Mouse (Mus musculus) layer of hippocampus, postnatal 14 days (tissue): ENCODE data around the gene Cops7a. TPM values are rescaled to one million over a fixed set of nuclear protein-coding genes. Genes with fewer than 3 reads are reported as not detected.

Experiments
- DNase-seq, 2 experiments: peaks; one replicate each; pipeline ENCODE4 v3.0.0; 2021 to 2022; ENCODE audit warnings: low spot score in 2 of 2, mixed read lengths in 1 of 2
- long read RNA-seq, 2 experiments: library from polyadenylated mRNA; stranded (forward); transcript quantifications; one replicate each; pipeline ENCODE4 v2.0.0; 2021
- total RNA-seq, 2 experiments: library from RNA; stranded (reverse); gene quantifications; 2 replicates each; pipeline ENCODE4 v1.2.3; 2021

The Cops7a gene
- total RNA-seq = 100 to 1,000 TPM; 125 to 128 TPM
- long read RNA-seq, experiment 1, transcript Cops7a-201 (8 exons, 1,817 nt) = major isoform, 6 of 163 reads
- long read RNA-seq, experiment 1, transcript Cops7a-202 (8 exons, 1,328 nt) = minor isoform, 5 of 163 reads
- long read RNA-seq, experiment 1, partial matches to known transcripts = 9 of 163 reads
- long read RNA-seq, experiment 1, other reads (novel, unspliced or antisense) = 142 of 163 reads
- long read RNA-seq, experiment 2, transcript Cops7a-202 (8 exons, 1,328 nt) = major isoform, 10 of 225 reads
- long read RNA-seq, experiment 2, transcript Cops7a-201 (8 exons, 1,817 nt) = minor isoform, 5 of 225 reads
- long read RNA-seq, experiment 2, partial matches to known transcripts = 22 of 225 reads
- long read RNA-seq, experiment 2, other reads (novel, unspliced or antisense) = 188 of 225 reads

DNA sequence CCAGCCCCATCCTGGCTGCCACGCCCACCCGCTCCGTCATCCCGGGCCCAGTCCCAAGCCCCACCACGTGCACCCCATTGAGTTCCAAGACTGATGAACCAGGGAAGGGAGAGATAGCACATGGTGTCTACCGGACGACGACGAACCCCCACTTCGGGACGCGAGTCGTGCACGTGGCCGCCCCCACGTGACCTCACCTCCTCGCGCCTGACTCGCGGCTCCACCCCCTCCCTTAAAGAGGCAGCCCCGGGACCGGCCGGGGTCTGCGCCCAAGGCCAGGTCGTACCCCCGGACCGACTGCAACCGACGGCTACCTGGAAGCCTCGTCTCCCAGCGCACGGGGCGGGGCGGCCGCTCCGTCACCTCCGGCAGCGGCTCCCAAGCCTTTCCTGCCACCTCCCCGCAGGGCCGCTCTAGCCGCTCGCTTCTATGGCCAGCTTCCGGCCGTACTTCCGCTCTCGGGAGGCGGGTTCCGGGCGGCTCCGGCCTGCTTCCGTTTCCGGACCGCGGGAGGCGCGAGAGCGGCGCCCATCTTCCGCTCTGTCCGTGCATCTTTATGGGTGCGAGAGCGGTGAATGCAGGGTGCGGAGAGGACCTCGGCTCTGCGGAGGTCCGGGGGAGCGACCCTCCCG, at the start of gene Cops7a:
TSS of gene Cops7a (minus strand) at position 451 of the 632 bp plus-strand sequence.
- DNase-seq = peak; percentile 95 to 97

DNA sequence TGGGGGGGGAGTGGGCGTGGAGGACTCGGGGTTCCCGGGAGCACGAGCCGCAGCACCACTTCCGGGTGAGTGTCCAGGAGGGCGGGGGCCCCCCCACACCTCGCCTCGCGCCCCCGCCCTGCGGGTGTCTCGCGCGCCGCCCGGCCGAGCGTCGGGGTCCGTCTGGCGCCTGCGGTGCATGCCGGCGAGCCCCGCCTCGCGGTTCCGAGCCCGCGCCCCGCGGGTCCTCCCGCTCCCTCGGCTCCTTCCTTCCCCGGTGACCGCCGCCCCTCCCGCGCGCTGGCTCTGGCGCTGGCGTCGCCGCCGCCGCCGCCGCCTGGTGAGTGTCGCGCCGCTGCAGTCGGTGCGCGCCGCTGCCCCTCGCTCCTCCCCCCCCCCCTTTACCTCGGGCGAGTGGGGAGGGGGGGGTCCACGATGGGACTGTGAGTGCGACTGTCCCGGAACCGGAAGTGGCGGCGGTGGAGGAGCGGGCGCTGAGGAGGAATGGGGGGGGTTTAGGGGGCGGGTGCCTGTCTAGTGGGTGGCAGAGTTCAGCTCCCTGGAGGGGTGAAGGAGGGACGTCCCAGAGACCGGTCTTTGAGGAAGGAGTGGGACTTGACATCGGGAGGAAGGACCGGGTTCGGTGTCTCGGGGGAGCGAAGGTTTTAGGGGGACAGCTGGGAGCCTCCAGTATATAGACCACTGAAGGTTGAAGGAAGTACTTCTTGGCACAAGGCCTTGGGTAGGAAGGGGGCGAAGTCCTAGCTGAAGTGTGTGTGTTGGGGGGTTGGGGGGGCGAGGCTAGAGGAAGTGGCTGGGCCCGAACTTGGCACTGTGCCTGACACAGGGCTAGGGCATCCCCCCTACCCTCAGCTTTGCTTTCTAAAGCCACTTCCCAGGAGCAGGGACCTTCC, 44.1 kb upstream of the Cops7a start:
- peak; percentile 67 to 80 for DNase-seq

DNA sequence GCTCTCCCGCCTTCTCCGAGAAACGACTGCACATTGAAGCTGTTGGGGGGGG, 43.6 kb upstream of the Cops7a start, which contains the start of gene Zfp384:
TSS of gene Zfp384 (plus strand) at position 17 of the 52 bp plus-strand sequence.
- no peak for DNase-seq

DNA sequence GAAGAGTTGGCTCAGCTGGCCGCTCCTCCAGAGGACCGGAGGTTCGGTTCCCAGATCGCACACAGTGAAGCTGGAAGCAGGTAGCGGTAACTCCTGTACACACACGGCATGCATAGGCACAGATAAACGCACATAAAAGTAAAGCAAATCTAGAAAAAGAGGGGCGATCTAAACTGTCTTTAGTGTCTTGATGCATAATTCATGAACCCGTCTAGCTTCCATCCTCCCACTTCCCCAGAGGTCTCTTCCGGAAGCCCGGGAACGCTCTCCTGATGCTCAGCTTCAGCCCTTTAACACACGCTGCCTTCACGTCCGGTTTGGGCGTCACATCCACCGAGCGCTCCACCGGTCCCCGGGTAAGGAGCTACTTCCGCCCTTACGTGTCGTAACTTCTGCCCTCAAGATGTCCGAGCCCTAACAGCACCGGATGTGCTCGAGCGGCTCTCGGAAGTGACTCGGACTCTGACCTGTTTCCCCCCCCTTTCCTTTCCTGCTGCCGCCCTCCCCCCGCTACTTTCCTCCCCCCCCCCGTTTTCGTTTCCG, 43.3 kb upstream of the Cops7a start:
- peak; percentile 96 to 100 for DNase-seq

DNA sequence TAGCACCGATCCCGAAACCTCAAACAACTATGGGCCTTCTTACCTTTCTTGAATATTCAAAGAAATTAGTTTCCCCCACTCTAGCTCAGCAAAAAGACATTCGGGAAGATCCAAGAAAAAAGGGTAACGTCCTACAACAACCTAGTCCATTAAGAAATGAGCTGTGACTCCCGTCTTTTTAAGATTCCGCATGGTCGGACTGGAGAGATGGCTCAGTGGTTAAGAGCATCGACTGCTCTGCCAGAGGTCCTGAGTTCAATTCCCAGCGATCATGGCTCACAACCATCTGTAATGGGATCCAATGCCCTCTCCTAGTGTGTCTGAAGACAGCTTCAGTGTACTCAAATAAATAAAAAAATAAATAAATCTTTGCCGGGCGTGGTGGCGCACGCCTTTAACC, 42.7 kb upstream of the Cops7a start:
- no peak for DNase-seq

DNA sequence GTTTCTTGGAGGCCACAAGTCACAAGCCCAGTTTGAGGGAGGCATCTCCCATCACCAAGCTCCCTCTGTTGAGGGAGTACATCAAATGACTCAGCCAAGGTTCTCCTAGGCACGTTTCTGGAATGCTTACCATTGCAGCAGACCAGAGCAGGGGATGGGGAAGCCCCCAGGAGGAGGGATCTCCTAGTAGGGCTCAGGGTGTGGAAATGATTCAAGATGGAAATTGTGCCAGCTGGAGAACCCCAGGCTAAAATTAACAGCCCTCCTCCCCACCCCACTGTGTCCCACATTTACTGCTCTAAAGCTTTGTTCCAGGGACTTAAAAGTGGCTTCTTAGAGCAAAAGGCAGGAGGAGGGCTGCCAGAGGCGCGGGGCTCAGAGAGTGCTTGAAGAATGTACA, 39.7 kb upstream of the Cops7a start:
- DNase-seq = no peak

DNA sequence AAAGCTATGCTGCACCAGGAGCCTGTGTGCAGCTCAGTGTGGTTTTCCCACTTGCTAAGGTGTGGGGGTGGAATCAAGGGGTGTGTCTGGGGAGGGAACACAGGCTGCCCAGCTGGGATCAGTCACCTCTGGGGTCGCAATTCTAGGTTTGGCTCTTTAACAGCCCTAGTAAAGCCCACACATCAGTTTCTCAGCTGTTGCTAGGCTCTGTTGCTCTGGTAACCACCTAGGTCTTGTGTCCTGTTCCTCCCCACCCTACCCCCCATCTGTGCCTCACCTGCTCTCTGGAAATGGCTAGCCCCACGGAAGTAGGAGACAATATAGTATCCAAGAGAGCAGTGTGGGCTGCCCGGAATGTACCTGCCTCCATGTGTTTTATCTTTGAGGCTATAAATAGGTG, 38.4 kb upstream of the Cops7a start:
- DNase-seq = no peak

DNA sequence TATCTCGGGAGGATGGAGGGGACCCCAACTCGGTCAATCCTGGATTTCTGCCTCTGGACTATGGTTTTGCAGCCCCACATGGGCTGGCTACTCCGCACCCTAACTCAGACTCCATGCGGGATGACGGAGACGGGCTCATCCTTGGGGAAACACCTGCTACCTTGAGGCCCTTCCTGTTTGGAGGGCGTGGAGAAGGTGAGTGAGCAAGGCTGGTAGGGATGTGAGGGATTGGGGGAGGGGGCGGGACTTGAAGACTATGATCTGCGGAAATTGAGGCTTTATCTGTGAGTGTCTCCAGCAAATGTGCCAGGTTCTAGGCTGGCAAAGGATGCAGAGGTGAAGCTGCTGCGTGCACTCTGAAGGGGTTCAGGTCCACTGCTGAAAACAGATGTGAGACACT, 34.2 kb upstream of the Cops7a start:
- no peak for DNase-seq

DNA sequence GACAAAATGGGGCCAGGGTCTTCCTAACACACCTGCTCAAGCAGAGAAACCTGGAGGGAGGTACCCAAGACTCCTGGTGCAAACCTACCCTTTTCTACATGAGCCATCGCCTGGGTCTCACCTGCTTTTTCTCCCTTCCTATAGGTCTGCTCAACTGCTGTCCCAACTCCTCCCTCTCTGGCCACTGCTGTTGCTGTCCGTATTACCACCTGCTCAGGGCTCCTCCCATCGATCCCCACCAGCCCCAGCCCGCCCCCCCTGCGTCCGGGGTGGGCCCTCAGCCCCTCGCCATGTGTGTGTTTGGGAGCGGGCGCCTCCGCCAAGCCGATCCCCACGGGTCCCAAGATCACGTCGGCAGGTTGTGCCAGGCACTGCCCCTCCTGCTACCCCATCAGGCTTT, 33.8 kb upstream of the Cops7a start:
- DNase-seq = no peak

DNA sequence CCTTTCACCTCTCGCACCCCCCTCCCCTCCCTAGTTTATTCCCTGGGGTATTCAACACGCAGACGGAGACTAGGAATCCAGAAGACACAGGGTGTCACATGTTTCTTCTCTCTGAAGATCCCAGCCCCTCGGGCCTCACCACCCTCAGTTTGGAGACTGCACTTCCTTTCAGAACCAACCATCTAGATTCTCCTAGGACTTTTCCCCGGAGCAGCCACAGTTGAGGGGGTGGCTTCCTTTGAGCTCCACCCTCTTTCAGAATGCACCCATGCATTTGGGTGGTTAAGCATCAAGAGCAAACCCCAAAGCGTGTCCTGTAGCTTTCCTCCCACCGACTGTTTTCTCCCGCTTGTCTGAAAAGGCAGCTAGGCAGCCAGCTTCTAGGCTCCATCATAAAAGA, 32.7 kb upstream of the Cops7a start:
- DNase-seq = peak in 1 of 2 experiments; percentile 69

DNA sequence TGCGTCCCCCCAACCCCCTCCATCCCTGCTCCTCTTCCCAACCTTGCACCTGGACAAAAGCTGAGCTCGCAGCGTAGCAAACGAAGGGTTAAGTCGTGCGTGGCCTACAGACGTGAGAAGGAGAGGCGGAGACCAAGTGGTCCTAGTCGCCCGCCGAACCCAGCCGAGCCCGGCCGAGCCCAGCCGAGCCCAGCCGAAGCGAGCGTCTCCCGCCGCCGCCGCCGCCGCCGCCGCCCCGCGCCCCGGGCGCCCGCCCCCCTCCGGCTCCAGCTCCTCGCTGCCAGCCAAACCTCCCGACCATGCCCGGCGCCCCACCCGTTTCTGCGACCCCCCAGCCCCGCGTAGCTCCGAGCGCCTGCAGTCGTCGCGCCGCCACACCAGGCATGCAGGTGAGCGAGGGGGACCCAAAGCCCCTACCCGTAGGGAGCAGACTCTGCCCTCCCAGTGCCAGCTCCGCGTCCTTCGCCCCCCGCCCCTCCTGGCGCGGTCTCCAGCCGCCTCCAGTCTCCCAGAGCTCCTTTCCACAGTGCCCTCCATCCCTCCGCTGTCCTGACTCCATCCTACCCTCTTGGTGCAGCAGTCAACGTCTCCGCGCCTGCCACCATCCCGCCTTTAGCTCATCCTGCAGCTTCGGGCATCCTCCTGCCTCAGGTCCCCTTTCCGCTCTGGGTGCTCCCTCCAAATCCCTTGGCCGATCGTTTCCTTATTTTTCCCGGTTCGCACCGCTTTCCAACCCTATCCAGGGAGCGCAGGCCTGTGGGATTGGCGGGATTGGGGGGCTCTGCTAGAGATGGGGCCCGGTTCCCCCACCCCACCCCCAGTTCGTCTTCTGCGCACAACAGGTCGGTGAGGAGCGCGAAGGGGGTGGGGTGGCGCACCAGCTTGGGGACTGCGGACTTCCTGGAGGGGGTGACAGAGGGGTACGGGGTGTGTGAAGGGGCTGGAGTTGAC, 31.5 kb upstream of the Cops7a start, which contains the start of gene Pianp:
TSS of gene Pianp (plus strand) at position 144 of the 951 bp plus-strand sequence.
- peak; percentile 79 for DNase-seq

DNA sequence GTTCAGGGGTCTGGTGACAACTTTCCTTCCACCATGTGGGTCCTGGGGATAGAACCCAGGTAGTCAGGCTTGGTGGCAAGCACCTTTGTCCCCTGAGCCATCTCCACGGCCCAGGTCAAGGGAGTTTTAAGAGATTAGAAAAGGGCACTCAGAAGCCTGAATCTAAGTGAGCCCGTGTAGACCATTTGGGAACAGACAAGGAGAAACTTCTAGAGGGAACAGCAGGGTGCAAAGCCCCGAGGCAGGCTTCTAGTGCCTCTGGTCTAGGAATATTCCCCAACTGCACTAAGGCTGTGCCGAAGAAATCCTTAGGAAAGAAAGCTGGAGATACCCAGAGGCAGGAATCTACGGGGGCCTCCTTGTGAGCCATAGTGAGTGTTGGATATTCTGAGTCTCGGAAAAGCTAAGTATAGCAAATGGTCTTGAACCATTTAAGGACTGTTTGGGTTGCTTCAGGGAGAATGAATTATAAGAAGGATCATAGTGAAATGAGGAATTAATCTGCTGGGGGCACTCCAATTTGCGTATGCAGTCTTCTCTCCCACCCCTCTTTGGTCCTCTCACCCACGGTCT, 30.6 kb upstream of the Cops7a start:
- DNase-seq = peak in 1 of 2 experiments; percentile 18

DNA sequence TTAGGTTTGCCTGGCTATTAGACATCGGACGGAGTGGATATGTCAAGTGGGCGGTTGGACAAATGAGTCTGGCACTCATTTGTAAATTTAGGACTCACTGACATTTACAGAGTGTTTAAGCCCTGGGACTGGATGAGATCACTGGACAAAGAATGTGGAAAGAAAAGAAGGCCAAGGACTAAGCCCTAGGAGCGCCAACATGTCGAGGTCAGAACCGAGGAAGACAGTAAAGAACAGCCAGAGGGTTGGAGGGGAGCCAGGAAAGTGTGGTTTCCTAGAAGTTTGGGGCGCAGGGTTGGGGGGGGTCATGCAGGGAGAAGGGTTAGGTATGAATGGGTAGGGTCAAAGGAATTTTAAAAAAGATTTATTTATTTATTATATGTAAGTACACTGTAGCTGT, 29.9 kb upstream of the Cops7a start:
- DNase-seq = no peak

DNA sequence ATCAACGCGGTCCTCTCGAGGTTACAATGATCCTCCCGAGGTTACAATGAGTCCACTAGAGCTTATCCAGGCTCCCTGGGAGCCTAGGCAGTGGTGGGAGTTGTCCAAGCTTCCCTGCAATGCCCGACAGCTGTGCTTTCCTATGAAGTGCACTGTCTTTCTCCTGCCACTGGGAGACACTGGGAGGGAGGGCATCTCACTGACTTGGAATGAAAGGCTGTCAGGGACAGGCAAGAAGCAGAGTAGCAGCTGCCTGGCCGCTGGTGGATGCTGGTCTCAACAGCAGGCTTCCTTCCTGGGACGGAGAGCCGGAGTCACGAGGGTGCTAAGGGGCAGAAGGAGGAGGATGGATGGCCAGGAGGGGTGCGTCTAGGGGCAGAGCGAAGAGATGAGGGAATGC, 28.5 kb upstream of the Cops7a start:
- peak in 1 of 2 experiments; percentile 18 for DNase-seq

DNA sequence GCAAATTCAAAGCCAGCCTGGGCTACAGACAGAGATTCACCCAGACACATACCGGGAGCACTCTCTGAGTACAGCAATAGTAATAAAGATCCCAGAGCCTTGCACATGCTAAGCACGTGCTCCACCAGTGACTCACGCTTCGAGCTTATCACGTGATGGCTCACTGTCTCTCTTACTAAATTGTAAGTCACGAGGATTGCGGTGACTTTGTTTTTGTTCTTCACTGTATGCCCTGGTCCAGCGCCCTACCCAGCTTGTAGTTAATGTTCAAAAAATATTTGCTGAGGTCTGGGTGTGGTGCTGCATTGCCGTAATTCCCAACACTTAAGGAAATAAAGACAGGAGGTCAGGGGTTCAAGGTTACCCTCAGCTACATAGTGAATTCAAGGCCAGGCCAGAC, 28.0 kb upstream of the Cops7a start:
- peak in 1 of 2 experiments; percentile 16 for DNase-seq

DNA sequence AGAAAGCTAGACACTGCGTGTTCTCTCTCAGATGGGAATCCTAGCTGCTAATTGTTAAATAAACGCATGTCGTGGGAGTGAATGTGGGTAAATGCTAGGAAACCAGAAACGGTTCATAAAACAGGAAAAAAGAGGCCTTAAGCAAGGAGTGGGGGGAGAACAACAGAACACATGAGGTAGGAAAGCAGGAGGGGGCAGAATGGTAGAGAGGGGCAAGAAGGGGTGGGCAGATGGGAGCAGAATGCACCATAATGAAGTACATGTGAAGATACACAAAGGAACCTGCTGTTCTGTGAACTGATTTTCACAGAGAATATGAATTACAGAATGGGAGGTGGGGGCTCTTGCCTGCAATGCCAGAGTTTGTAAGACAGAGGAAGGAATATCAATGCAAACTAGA, 26.9 kb upstream of the Cops7a start:
- peak in 1 of 2 experiments; percentile 58 for DNase-seq

DNA sequence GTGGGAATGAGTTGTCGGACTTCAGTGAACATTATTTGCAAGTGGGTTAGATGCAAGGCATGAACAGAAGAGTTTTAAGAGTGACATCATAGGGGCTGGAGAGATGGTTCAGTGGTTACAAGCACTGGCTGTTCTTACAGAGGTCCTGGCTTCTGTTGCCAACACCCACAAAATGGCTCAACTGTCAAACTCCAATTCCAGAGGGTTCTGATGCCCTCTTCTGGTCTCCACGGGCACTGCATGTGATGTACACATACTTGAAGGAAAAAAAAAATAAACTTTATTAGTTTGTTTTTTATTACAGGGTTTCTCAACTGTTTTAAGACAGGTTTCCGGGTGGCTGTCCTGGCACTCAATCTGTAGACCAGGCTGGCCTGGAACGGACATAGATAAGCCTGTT, 2.4 kb upstream of the Cops7a start:
- peak in 1 of 2 experiments; percentile 28 for DNase-seq

DNA sequence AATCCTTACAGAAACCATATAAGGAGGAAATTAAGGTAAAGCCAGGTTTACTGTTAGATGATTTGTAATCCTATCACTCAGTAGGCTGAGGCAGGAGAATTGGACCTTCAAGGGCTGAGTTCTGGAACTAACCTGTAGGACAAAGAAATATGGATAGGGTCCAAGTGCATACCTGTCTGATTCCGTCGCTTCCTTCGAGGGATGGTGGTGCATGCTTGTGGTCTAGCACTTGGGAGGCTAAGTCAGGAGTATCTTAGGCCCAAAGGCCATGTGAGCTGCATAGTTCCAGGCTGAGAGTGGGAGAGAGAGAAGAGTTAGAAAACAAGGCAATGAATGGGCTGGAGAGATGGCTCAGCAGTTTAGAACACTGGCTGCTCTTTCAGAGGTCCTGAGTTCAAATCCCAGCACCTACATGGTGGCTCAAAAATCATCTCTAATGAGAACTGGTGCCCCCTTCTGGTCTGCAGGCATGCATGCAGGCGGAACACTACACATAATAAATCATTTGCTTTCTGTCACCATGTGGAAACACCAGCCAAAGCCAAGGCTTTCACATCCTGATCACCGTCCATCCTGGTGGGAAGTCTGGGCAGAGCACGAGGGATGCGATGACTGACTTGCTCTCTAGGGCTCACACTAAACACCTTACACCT, 1.3 kb upstream of the Cops7a start:
- DNase-seq = no peak

DNA sequence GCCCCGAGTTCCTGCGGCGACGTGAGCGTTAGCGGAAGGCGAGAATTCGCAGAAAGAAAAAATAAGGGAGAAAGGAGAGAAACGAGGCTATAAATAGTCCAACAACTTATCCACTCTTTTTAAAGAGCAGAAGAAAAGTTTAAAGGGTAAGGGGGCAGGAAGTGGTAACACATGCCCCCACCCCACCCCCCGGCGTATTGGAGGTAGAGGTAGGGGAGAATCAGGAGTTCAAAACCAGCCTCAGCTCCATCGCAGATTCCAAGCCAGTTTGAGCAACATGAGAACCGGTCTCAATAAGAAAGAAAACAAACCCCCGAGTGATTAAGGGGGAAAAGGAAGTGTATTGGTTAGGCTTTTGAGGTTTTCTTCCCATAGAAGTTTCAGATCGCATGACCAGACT, 409 bp upstream of the Cops7a start:
- DNase-seq = no peak

DNA sequence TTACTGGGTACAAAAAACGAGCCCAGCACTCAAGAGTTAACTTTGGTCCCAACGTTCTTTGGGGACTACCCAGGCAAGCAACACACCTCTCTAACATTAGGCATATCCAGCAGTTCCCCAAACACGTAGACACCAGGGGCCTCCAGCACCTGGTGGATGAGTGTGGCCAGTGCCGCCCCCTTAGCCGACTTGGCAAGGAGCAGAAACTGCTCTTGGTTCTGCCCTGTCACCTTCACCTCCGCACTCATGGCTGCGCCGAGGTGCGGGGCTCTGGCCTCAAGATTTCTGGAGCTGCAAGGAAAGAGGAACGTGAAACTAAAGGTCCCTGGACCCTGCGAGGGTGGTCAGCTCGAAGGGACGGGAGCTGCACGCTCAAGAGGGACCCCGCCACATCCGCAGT, 700 bp downstream of the Cops7a start:
- peak in 1 of 2 experiments; percentile 27 for DNase-seq
